Mouse (Mus musculus) MEL (cell line): ENCODE data around the gene Rabl6. TPM values are rescaled to one million over a fixed set of nuclear protein-coding genes. Genes with fewer than 3 reads are reported as not detected.

ENCODE experiments used
- DNase-seq: peaks from one replicate; pipeline ENCODE4 v3.0.0; 2011; ENCODE audit warnings: low read depth, low spot score
- H3K27ac ChIP-seq: 2 replicates; pipeline ENCODE4 v1.5.1; 2012; ENCODE audit warnings: low read depth, mild to moderate bottlenecking, control low read depth, low read length, moderate library complexity; ENCODE audit not compliant: control insufficient read depth
- H3K27me3 ChIP-seq, 2 experiments: fragments of 150-350 bp in 1 of 2; sonication (generic) in 1 of 2; 2 replicates each; pipeline ENCODE4 v1.6.1; 2012; ENCODE audit warnings: low read length in 2 of 2, mild to moderate bottlenecking in 2 of 2, improper control_type of control experiment in 1 of 2, moderate library complexity in 1 of 2; ENCODE audit not compliant: insufficient read depth in 2 of 2, control insufficient read depth in 1 of 2
- H3K36me3 ChIP-seq, 2 experiments: 2 replicates each; pipeline ENCODE4 v1.6.1; 2012 to 2014; ENCODE audit warnings: low read length in 2 of 2, improper control_type of control experiment in 1 of 2, inconsistent platforms in 1 of 2, mild to moderate bottlenecking in 1 of 2; ENCODE audit not compliant: insufficient read depth in 2 of 2, control insufficient read depth in 1 of 2
- H3K4me1 ChIP-seq, 2 experiments: fragments of 150-350 bp in 1 of 2; sonication (generic) in 1 of 2; 2 replicates each; pipeline ENCODE4 v1.6.1; 2012; ENCODE audit warnings: low read length in 2 of 2, improper control_type of control experiment in 1 of 2, mild to moderate bottlenecking in 1 of 2; ENCODE audit not compliant: insufficient read depth in 2 of 2, control insufficient read depth in 1 of 2
- H3K4me3 ChIP-seq, 2 experiments: fragments of 150-350 bp in 1 of 2; sonication (generic) in 1 of 2; 2 replicates each; pipeline ENCODE4 v1.5.1; 2012; ENCODE audit warnings: low read depth in 2 of 2, low read length in 2 of 2, mild to moderate bottlenecking in 2 of 2, moderate library complexity in 2 of 2, control low read depth in 1 of 2, improper control_type of control experiment in 1 of 2; ENCODE audit not compliant: control insufficient read depth in 1 of 2, insufficient read depth in 1 of 2
- H3K79me2 ChIP-seq: 2 replicates; pipeline ENCODE4 v1.6.1; 2012; ENCODE audit warnings: mild to moderate bottlenecking, low read length, moderate library complexity; ENCODE audit not compliant: control insufficient read depth, poor library complexity, insufficient read depth
- H3K9ac ChIP-seq: 2 replicates; pipeline ENCODE4 v1.6.1; 2012; ENCODE audit warnings: low read depth, mild to moderate bottlenecking, control low read depth, low read length, moderate library complexity; ENCODE audit not compliant: control insufficient read depth, poor library complexity, severe bottlenecking
- H3K9me3 ChIP-seq: fragments of 150-350 bp; sonication (generic); replicated peaks from 2 replicates; pipeline ENCODE4 v1.6.1; 2012; ENCODE audit warnings: mild to moderate bottlenecking, low read length, improper control_type of control experiment, moderate library complexity; ENCODE audit not compliant: insufficient read depth
- BHLHE40 ChIP-seq: IDR thresholded peaks from 2 replicates; pipeline ENCODE4 v1.6.1; 2012; ENCODE audit warnings: low read depth, mild to moderate bottlenecking, inconsistent platforms, low read length, improper control_type of control experiment, borderline replicate concordance
- CHD2 ChIP-seq: IDR thresholded peaks from 2 replicates; pipeline ENCODE4 v1.6.1; 2011; ENCODE audit warnings: low read length, improper control_type of control experiment
- CTCF ChIP-seq, 3 experiments: IDR thresholded peaks in 2 of 3; conservative IDR thresholded peaks in 1 of 3; 2 replicates each; pipeline ENCODE4 v1.5.1; 2011 to 2012; ENCODE audit warnings: low read length in 3 of 3, low read depth in 2 of 3, mild to moderate bottlenecking in 2 of 3, improper control_type of control experiment in 1 of 3, inconsistent platforms in 1 of 3, mixed read lengths in 1 of 3, moderate library complexity in 1 of 3; ENCODE audit not compliant: control insufficient read depth in 1 of 3, insufficient read depth in 1 of 3, poor library complexity in 1 of 3, severe bottlenecking in 1 of 3
- E2F4 ChIP-seq: IDR thresholded peaks from 2 replicates; pipeline ENCODE4 v1.6.1; 2011; ENCODE audit warnings: low read depth, low read length, improper control_type of control experiment, borderline replicate concordance
- ELF1 ChIP-seq: IDR thresholded peaks from 2 replicates; pipeline ENCODE4 v1.6.1; 2014; ENCODE audit warnings: low read depth, mild to moderate bottlenecking, inconsistent platforms, low read length, improper control_type of control experiment, moderate library complexity
- ETS1 ChIP-seq: IDR thresholded peaks from 2 replicates; pipeline ENCODE4 v1.6.1; 2012; ENCODE audit warnings: low read depth, mild to moderate bottlenecking, inconsistent platforms, low read length, improper control_type of control experiment, moderate library complexity
- GATA1 ChIP-seq: IDR thresholded peaks from 2 replicates; pipeline ENCODE4 v1.6.1; 2011; ENCODE audit warnings: low read depth, low read length, improper control_type of control experiment
- HCFC1 ChIP-seq: IDR thresholded peaks from 2 replicates; pipeline ENCODE4 v1.6.1; 2012; ENCODE audit warnings: low read depth, mild to moderate bottlenecking, inconsistent platforms, low read length, improper control_type of control experiment, moderate library complexity
- JUND ChIP-seq: IDR thresholded peaks from 2 replicates; pipeline ENCODE4 v1.6.1; 2011; ENCODE audit warnings: low read depth, mild to moderate bottlenecking, improper control_type of control experiment, low read length
- KAT2A ChIP-seq: conservative IDR thresholded peaks from 2 replicates; pipeline ENCODE4 v1.6.1; 2012; ENCODE audit warnings: low read depth, low read length, improper control_type of control experiment, inconsistent platforms
- MXI1 ChIP-seq: IDR thresholded peaks from 2 replicates; pipeline ENCODE4 v1.6.1; 2011; ENCODE audit warnings: mild to moderate bottlenecking, low read depth, low read length, improper control_type of control experiment
- MYC ChIP-seq: IDR thresholded peaks from 2 replicates; pipeline ENCODE4 v1.6.1; 2011; ENCODE audit warnings: low read depth, mild to moderate bottlenecking, low read length, improper control_type of control experiment, moderate library complexity
- NRF1 ChIP-seq: IDR thresholded peaks from 2 replicates; pipeline ENCODE4 v1.6.1; 2014; ENCODE audit warnings: low read depth, mild to moderate bottlenecking, inconsistent platforms, low read length, improper control_type of control experiment, moderate library complexity; ENCODE audit not compliant: poor library complexity, insufficient read depth, severe bottlenecking
- POLR2A ChIP-seq, 2 experiments: IDR thresholded peaks; 2 replicates each; pipeline ENCODE4 v1.6.1; 2011 to 2012; ENCODE audit warnings: low read length in 2 of 2, mild to moderate bottlenecking in 2 of 2, control low read depth in 1 of 2, improper control_type of control experiment in 1 of 2, low read depth in 1 of 2, moderate library complexity in 1 of 2; ENCODE audit not compliant: control insufficient read depth in 1 of 2, insufficient read depth in 1 of 2, poor library complexity in 1 of 2
- POLR2AphosphoS2 ChIP-seq: IDR thresholded peaks from 2 replicates; pipeline ENCODE4 v1.6.1; 2011; ENCODE audit warnings: low read length, improper control_type of control experiment
- POLR2AphosphoS5 ChIP-seq: IDR thresholded peaks from 2 replicates; pipeline ENCODE4 v1.6.1; 2012; ENCODE audit warnings: low read depth, borderline replicate concordance, mild to moderate bottlenecking, inconsistent platforms, low read length, moderate library complexity, mixed read lengths
- RCOR1 ChIP-seq: IDR thresholded peaks from 2 replicates; pipeline ENCODE4 v1.6.1; 2012; ENCODE audit warnings: low read depth, mild to moderate bottlenecking, inconsistent platforms, low read length, improper control_type of control experiment
- TAL1 ChIP-seq: IDR thresholded peaks from 2 replicates; pipeline ENCODE4 v1.6.1; 2012; ENCODE audit warnings: mild to moderate bottlenecking, inconsistent platforms, low read length, moderate library complexity, mixed read lengths
- TCF12 ChIP-seq: IDR thresholded peaks from 2 replicates; pipeline ENCODE4 v1.6.1; 2014; ENCODE audit warnings: low read depth, mild to moderate bottlenecking, inconsistent platforms, low read length, improper control_type of control experiment, moderate library complexity
- ZC3H11A ChIP-seq: IDR thresholded peaks from 2 replicates; pipeline ENCODE4 v1.6.1; 2012; ENCODE audit warnings: low read depth, mild to moderate bottlenecking, inconsistent platforms, low read length, improper control_type of control experiment
- ZKSCAN1 ChIP-seq: IDR thresholded peaks from 2 replicates; pipeline ENCODE4 v1.6.1; 2012; ENCODE audit warnings: low read depth, mild to moderate bottlenecking, inconsistent platforms, low read length, improper control_type of control experiment, moderate library complexity
- ZNF384 ChIP-seq: IDR thresholded peaks from 2 replicates; pipeline ENCODE4 v1.6.1; 2012; ENCODE audit warnings: low read depth, mild to moderate bottlenecking, inconsistent platforms, low read length, improper control_type of control experiment
- polyA plus RNA-seq, 2 experiments: library from polyadenylated mRNA; stranded (reverse) in 1 of 2; unstranded in 1 of 2; fragments of >175 nt in 1 of 2; fragments of >200 nt in 1 of 2; gene quantifications; 2 replicates each; pipeline versions ENCODE4 v1.2.1 to v1.2.4; 2012; ENCODE audit warnings: low replicate concordance in 2 of 2, low read depth in 1 of 2; ENCODE audit not compliant: insufficient read length in 2 of 2, insufficient read depth in 1 of 2, missing spikeins in 1 of 2
- total RNA-seq: library from RNA; depleted of rRNA; stranded (reverse); fragments of 300-350 nt; gene quantifications from 2 replicates; pipeline ENCODE4 v1.2.3, GENCODE M21; 2012

Gene Rabl6
- total and polyA plus RNA-seq, 3 experiments, result 76.9 to 104 (median 84.7) TPM

DNA sequence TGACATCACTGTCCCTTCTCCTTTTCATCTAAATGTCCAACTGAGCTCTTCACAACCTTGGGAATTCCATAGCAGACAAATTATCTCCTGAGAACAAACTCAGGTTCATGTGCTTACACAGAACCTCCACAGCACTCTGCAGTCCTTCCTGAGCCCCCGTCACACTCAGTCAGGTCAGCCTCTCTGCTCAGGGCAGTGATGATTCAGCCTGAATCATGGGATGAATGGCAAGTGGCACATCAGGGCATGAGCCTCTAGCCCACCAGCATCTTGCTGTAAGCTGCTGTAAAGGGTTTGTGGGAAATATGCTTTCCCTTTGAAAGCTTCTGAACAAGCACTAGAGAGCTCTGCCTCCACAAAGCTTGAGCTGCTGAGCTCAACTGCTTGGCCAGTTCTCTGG is 9.6 kb downstream of the Rabl6 start:
- Histone ChIP-seq H3K27me3 (no peaks in the 10 kb centered on the region), H3K79me2 (no peaks in the 10 kb centered on the region; the same call in 1 of the 2 replicates), H3K4me3 (no peak overlapping the region)
- TF ChIP-seq HCFC1, result no peak
- no peak for TF ChIP-seq CTCF (IDR thresholded peaks at IDR 0.05 in 2 of 3, conservative IDR thresholded peaks at IDR 0.05 in 1 of 3; ENCODE audit: control insufficient read depth in 1 of 3, insufficient read depth in 1 of 3, low read depth in 2 of 3, low read length in 3 of 3, poor library complexity in 1 of 3, severe bottlenecking in 1 of 3)
- TF ChIP-seq CHD2, result no peak
- no peak for TF ChIP-seq E2F4
- TF ChIP-seq JUND, result no peak
- TF ChIP-seq MXI1, result no peak
- no peak for TF ChIP-seq ZKSCAN1
- no peak for TF ChIP-seq KAT2A
- TF ChIP-seq, all 39 proteins: peak for 0
- H3K36me3 ChIP-seq, result peaks cover 0 to 15% of the 10 kb centered on the region in 2 experiments; a peak in 2 of 4 replicates
- H3K4me1 ChIP-seq, result no peaks in the 10 kb centered on the region
- H3K9ac ChIP-seq, result no peak overlapping the region
- no peak overlapping the region for H3K27ac ChIP-seq
- no peak for DNase-seq
- H3K9me3 ChIP-seq, result no peaks in the 10 kb centered on the region

GRCm38 (mm10) chr2:25596765-25597510 is 11.4 kb downstream of the Rabl6 start:
- TF ChIP-seq POLR2A (IDR thresholded peaks at IDR 0.05; ENCODE audit: control insufficient read depth in 1 of 2, insufficient read depth in 1 of 2, low read depth in 1 of 2, low read length in 2 of 2, poor library complexity in 1 of 2), result no peak
- no peak for TF ChIP-seq POLR2AphosphoS2
- TF ChIP-seq GATA1, result no peak
- no peak for TF ChIP-seq ETS1
- TF ChIP-seq NRF1, result no peak
- no peak for TF ChIP-seq MYC
- no peak for TF ChIP-seq ZNF384
- TF ChIP-seq POLR2AphosphoS5, result no peak
- TF ChIP-seq KAT2A, result no peak
- TF ChIP-seq RCOR1, result no peak
- TF ChIP-seq TAL1, result no peak
- no peak for TF ChIP-seq TCF12
- no peak for TF ChIP-seq BHLHE40
- TF ChIP-seq ZC3H11A, result no peak
- no peak for TF ChIP-seq ELF1
- peaks cover 0 to 15% of the 10 kb centered on the region in 2 experiments; a peak in 2 of 4 replicates for H3K36me3 ChIP-seq
- H3K79me2 ChIP-seq, result no peaks in the 10 kb centered on the region
- no peak overlapping the region for H3K27ac ChIP-seq
- no peaks in the 10 kb centered on the region for H3K4me1 ChIP-seq
- no peaks in the 10 kb centered on the region for H3K9me3 ChIP-seq
- H3K4me3 ChIP-seq, result no peak overlapping the region
- no peaks in the 10 kb centered on the region for H3K27me3 ChIP-seq
- no peak overlapping the region for H3K9ac ChIP-seq
- no peak for DNase-seq
